Mouse (Mus musculus): Measurements from ENCODE around the gene Dyx1c1. TPM values are rescaled to one million over a fixed set of nuclear protein-coding genes. Genes with fewer than 3 reads are reported as not detected.
A peak's percentile ranks its signal among the peaks of the same experiment; 100 is the strongest.

The Dyx1c1 gene
- polyA plus RNA-seq (2015; fragmentation: Nextera tagmentation; extraction: Ambion mirVana): 1.1 and 1.2 TPM in 2 replicates

DNA sequence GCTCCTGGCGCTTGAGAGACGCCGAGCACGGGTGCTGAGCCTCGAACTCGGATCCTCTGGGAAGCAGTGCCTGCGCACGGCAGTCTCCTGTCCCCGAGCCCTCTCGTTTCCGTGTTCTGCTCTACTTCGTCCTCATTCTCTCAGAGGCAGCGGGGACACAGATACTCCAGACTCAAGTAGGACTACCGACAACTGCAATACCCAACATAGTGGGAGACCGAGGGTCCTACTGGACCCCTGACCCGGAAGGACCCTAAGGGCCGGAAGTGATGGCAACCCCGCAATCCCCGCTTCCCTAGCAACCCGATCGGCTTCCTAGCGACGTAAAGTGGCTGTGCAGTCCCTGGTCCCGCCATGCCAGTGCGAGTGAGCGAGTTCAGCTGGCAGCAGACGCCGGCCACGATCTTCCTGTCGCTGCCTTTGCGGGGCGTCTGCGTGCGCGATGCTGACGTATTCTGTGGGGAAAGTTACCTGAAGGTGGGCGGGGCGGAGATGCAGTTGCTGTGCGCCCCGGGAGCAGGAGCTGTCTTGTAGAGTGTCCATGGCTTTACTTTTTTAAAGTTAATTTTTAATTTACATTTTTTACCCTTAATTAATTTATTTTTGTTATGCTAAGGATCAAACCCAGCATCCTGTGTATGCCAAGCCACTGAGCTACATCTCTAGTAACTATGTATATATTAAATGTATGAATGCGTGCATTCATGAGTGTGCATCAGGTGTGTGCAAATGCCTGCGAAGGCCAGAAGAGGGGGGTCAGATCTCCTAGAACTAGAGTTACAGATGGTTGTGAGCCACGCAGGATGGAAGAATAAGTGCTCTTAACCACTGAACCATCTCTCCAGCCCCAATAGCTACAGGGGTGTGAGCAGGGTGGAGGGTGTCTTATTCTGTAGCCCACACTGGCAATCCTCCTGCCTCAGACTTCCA lies at the start of gene Dyx1c1, which contains the start of gene Gm44503:
Gene Dyx1c1 (plus strand): TSS at position 265 of the 930 bp plus-strand sequence.
Gene Gm44503 (plus strand): TSS at position 332 of the 930 bp plus-strand sequence.
- WGBS: 1% methylated on average over 43 of the region's 43 CpGs
- H3K27me3 ChIP-seq: no peaks in the 10 kb centered on the region
- peak within 1 kb of the TSS; percentile 54; the same call in 1 of the 2 replicates for H3K27ac ChIP-seq
- ATAC-seq (ENCODE audit: insufficient number of reproducible peaks, low FRiP score, low TSS enrichment, low read depth): peak; percentile 72
- peak within 1 kb of the TSS; percentile 79 for H3K4me2 ChIP-seq
- H3K9me3 ChIP-seq: no peaks in the 10 kb centered on the region
- peak within 1 kb of the TSS; percentile 66 for H3K4me3 ChIP-seq
- H3K36me3 ChIP-seq: no peaks in the 10 kb centered on the region
- 0 out of 2 replicates have a peak, but pooled peaks cover 8% of the 10 kb centered on the region for H3K4me1 ChIP-seq
- H3K9ac ChIP-seq: peak within 1 kb of the TSS; percentile 47

DNA sequence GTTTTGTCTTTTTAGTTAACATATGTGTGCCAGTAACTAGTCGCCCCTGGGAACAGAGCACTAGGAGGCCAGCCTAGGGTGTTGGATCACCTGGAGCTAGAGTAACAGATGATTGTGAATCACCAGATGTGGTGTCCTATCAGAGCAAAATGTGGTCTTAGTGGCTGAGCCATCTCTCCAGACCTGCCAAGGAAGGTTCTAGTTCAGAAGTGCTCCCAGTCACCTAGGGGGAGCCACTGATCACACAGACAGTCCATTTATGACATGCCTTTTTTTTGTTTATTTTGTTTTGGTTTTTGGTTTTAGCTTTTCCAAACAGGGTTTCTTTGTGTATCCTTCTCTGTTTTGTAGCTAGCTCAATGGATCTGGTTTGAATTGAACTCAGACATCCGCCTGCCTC lies 47.2 kb upstream of the Dyx1c1 start:
- Histone ChIP-seq H3K27ac (no peak overlapping the region), H3K27me3 (no peaks in the 10 kb centered on the region), H3K4me3 (no peak overlapping the region), H3K9ac (no peak overlapping the region), H3K4me1 (peaks cover 9% of the 10 kb centered on the region), H3K36me3 (no peaks in the 10 kb centered on the region), H3K4me2 (no peak overlapping the region), H3K9me3 (no peaks in the 10 kb centered on the region)
- 83% methylated on average over 2 of the region's 2 CpGs for WGBS
- ATAC-seq (ENCODE audit: insufficient number of reproducible peaks, low FRiP score, low TSS enrichment, low read depth): no peak

GRCm38 (mm10) chr9:72913551-72913950 lies 45.0 kb upstream of the Dyx1c1 start:
- H3K9ac ChIP-seq: no peak overlapping the region
- no peaks in the 10 kb centered on the region for H3K4me1 ChIP-seq
- no peaks in the 10 kb centered on the region for H3K9me3 ChIP-seq
- no peak overlapping the region for H3K4me2 ChIP-seq
- H3K4me3 ChIP-seq: no peak overlapping the region
- no peaks in the 10 kb centered on the region for H3K36me3 ChIP-seq
- H3K27ac ChIP-seq: no peak overlapping the region
- no peak for ATAC-seq (ENCODE audit: insufficient number of reproducible peaks, low FRiP score, low TSS enrichment, low read depth)
- no peaks in the 10 kb centered on the region for H3K27me3 ChIP-seq
- WGBS: 62% methylated on average over 6 of the region's 6 CpGs

DNA sequence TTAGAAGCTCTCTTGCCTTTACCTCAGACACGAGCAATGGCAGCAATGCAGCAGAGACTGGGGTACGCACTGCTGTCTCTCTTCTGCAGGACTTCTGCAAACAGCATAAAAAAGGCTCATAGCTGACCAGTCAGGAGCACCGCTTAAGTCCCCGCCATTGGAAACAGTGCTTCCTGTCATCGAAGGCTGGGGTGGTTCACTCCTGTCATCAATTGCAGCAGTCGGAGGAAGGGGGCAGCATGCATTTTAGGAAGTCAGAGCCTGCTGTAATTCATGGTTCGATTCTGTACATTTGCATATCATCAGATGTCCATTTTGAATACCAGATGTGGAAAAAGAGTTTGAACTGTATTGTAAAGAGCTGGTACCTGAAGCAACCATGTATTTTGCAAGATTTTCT lies 42.9 kb upstream of the Dyx1c1 start:
- no peaks in the 10 kb centered on the region for H3K36me3 ChIP-seq
- H3K27me3 ChIP-seq: no peaks in the 10 kb centered on the region
- 70% methylated on average over 7 of the region's 7 CpGs for WGBS
- no peaks in the 10 kb centered on the region for H3K9me3 ChIP-seq
- H3K4me2 ChIP-seq: no peak overlapping the region
- no peaks in the 10 kb centered on the region for H3K4me1 ChIP-seq
- no peak overlapping the region for H3K4me3 ChIP-seq
- H3K27ac ChIP-seq: no peak overlapping the region
- H3K9ac ChIP-seq: no peak overlapping the region
- ATAC-seq (ENCODE audit: insufficient number of reproducible peaks, low FRiP score, low TSS enrichment, low read depth): no peak

DNA sequence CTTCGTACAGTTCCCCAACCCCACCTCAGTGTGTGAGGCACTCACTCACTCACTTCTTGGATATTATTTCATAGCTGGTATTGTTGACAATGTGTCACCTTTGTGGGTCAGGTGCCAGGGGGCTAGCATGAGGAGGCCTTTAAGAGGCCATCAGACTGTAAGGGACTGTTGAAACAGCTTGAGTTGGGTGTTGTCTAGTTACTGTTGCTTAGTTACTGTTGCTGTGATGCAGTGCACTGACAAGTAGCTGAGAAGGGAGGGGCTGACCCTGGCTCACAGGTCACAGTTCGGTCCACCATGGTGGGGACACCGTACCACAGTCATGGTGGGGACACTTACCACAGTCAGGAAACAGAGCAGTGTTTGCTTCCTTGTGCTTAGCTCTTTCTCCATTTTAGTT lies 35.5 kb upstream of the Dyx1c1 start:
- no peak overlapping the region for H3K27ac ChIP-seq
- no peak overlapping the region for H3K4me2 ChIP-seq
- no peak overlapping the region for H3K9ac ChIP-seq
- no peaks in the 10 kb centered on the region for H3K27me3 ChIP-seq
- 87% methylated on average over 3 of the region's 3 CpGs for WGBS
- no peak overlapping the region for H3K4me3 ChIP-seq
- no peaks in the 10 kb centered on the region for H3K36me3 ChIP-seq
- peaks cover 10% of the 10 kb centered on the region for H3K4me1 ChIP-seq
- H3K9me3 ChIP-seq: no peaks in the 10 kb centered on the region
- ATAC-seq (ENCODE audit: insufficient number of reproducible peaks, low FRiP score, low TSS enrichment, low read depth): no peak

- Histone ChIP-seq H3K27ac (peak within 1 kb of the TSS; percentile 94), H3K27me3 (no peaks in the 10 kb centered on the region), H3K36me3 (no peaks in the 10 kb centered on the region), H3K4me1 (peaks cover 10% of the 10 kb centered on the region), H3K9me3 (no peaks in the 10 kb centered on the region), H3K9ac (peak within 1 kb of the TSS; percentile 90), H3K4me3 (peak within 1 kb of the TSS; percentile 79), H3K4me2 (peak within 1 kb of the TSS; percentile 87)
- peak; percentile 82 for ATAC-seq (ENCODE audit: insufficient number of reproducible peaks, low FRiP score, low TSS enrichment, low read depth)
- WGBS: under 1% methylated on average over 105 of the region's 108 CpGs
Observed at GRCm38 (mm10) chr9:72925021-72925934, 33.3 kb upstream of the Dyx1c1 start, which contains the start of gene Pygo1. Gene Pygo1, plus strand, starts transcription at chr9:72925645.

DNA sequence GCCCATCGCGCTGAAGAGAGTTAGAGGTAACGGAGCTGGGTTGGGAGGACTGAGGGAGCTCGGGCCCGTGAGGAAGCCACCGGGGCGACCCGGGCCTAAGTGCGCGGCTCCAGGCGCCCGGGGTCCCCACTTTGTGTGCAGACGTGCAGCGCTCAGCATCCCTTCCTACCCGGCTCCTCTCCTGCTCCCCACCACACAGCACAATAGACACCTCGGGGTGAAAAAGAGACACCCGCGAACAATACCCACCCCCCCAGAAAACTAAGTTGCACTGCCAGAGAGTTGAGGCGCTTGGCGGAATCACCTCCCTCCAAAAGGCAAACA lies 32.7 kb upstream of the Dyx1c1 start:
- ATAC-seq (ENCODE audit: insufficient number of reproducible peaks, low FRiP score, low TSS enrichment, low read depth): peak; percentile 30; the same call in 1 of the 2 replicates
- Histone ChIP-seq H3K4me3 (peak overlapping the region; percentile 79), H3K9ac (peak overlapping the region; percentile 90), H3K4me1 (peaks cover 10% of the 10 kb centered on the region), H3K36me3 (no peaks in the 10 kb centered on the region), H3K9me3 (no peaks in the 10 kb centered on the region), H3K27ac (peak overlapping the region; percentile 94), H3K4me2 (peak overlapping the region; percentile 87), H3K27me3 (no peaks in the 10 kb centered on the region)
- 1% methylated on average over 20 of the region's 20 CpGs for WGBS

DNA sequence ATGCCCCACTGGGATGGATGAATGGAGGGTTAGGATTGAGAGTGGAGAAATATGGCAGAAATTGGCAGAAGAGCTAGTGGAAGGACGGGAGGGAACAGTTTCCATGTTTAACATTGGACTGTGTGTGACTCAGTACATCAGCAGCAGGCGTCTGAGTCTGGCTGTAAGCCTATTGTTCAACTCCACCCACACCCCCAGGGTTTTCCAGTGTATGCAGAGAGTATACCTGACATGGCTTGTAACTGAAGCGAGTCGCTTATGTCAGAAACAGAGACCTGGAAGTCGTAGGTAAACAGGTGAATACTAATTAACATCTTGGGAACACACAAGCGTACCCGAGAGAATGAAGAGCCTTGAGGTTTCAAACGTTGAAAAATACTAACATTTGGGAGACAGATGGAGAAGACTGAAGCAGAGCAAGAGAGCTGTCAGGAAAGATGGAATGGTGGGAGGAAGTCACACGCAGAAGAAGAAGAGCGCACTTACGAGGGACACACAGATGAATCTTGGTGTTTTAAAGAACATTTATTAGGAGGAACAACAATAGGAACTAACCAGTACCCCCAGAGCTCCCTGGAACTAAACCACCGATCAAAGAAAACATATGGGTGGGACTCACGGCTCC lies 27.3 kb upstream of the Dyx1c1 start:
- H3K4me2 ChIP-seq: no peak overlapping the region
- H3K27me3 ChIP-seq: no peaks in the 10 kb centered on the region
- H3K27ac ChIP-seq: no peak overlapping the region
- no peak overlapping the region for H3K9ac ChIP-seq
- no peaks in the 10 kb centered on the region for H3K9me3 ChIP-seq
- H3K36me3 ChIP-seq: peaks cover 18% of the 10 kb centered on the region; the same call in 1 of the 2 replicates
- 75% methylated on average over 13 of the region's 13 CpGs for WGBS
- H3K4me1 ChIP-seq: peaks cover 7% of the 10 kb centered on the region
- no peak overlapping the region for H3K4me3 ChIP-seq
- ATAC-seq (ENCODE audit: insufficient number of reproducible peaks, low FRiP score, low TSS enrichment, low read depth): no peak

- Histone ChIP-seq H3K9me3 (no peaks in the 10 kb centered on the region), H3K4me2 (no peak overlapping the region), H3K27ac (no peak overlapping the region), H3K9ac (no peak overlapping the region), H3K4me3 (no peak overlapping the region), H3K27me3 (no peaks in the 10 kb centered on the region), H3K4me1 (no peaks in the 10 kb centered on the region), H3K36me3 (peaks cover 19% of the 10 kb centered on the region; the same call in 1 of the 2 replicates)
- no peak for ATAC-seq (ENCODE audit: insufficient number of reproducible peaks, low FRiP score, low TSS enrichment, low read depth)
- 86% methylated on average over 4 of the region's 4 CpGs for WGBS
Observed at GRCm38 (mm10) chr9:72935309-72935708, 23.3 kb upstream of the Dyx1c1 start.

DNA sequence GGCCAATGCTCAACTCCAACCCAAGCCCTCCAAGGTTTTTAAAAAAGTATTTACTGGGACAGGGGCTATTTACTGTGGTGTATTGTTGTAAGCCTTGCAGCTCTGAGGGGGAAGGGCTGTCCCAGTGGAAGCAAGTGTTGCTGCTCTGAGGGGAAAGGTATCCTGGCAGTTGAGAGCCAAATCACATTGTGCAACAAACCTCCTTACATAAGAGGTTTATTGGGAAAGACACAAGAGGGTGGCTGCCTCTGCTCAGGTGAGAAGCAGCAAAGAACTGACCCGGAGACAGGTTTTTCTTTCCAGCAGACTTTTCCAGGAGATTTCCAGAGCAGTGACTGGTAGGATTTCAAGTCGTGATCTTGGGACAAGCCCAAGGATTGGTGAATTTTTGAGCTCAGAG lies 22.3 kb upstream of the Dyx1c1 start:
- Histone ChIP-seq H3K27ac (no peak overlapping the region), H3K4me2 (no peak overlapping the region), H3K4me1 (no peaks in the 10 kb centered on the region), H3K9ac (no peak overlapping the region), H3K27me3 (no peaks in the 10 kb centered on the region), H3K9me3 (no peaks in the 10 kb centered on the region), H3K4me3 (no peak overlapping the region), H3K36me3 (peaks cover 19% of the 10 kb centered on the region; the same call in 1 of the 2 replicates)
- no peak for ATAC-seq (ENCODE audit: insufficient number of reproducible peaks, low FRiP score, low TSS enrichment, low read depth)
- 71% methylated on average over 2 of the region's 2 CpGs for WGBS

- Histone ChIP-seq H3K27ac (no peak overlapping the region), H3K36me3 (peaks cover 46% of the 10 kb centered on the region), H3K9me3 (no peaks in the 10 kb centered on the region), H3K27me3 (no peaks in the 10 kb centered on the region), H3K4me2 (no peak overlapping the region), H3K4me1 (no peaks in the 10 kb centered on the region), H3K4me3 (no peak overlapping the region), H3K9ac (no peak overlapping the region)
- no peak for ATAC-seq (ENCODE audit: insufficient number of reproducible peaks, low FRiP score, low TSS enrichment, low read depth)
- 64% methylated on average over 3 of the region's 3 CpGs for WGBS
Observed at GRCm38 (mm10) chr9:72943424-72943823, 15.2 kb upstream of the Dyx1c1 start.

Measured in limb, embryonic 15.5 days (tissue).